Mouse (Mus musculus) G1E-ER4 (cell line): ENCODE results near the gene Sh3rf1. TPM values are rescaled to one million over a fixed set of nuclear protein-coding genes. Genes with fewer than 3 reads are reported as not detected.

ENCODE experiments used
- GATA1 ChIP-seq: IDR thresholded peaks from one replicate; pipeline ENCODE4 v1.8.0; 2012; ENCODE audit warnings: low read length, inconsistent platforms
- polyA plus RNA-seq: library from polyadenylated mRNA; stranded (reverse); fragments of >175 nt; gene quantifications from 2 replicates; pipeline ENCODE4 v1.2.3, GENCODE M21; 2012

The Sh3rf1 gene
- polyA plus RNA-seq, 1 experiment = 0.03 TPM

DNA sequence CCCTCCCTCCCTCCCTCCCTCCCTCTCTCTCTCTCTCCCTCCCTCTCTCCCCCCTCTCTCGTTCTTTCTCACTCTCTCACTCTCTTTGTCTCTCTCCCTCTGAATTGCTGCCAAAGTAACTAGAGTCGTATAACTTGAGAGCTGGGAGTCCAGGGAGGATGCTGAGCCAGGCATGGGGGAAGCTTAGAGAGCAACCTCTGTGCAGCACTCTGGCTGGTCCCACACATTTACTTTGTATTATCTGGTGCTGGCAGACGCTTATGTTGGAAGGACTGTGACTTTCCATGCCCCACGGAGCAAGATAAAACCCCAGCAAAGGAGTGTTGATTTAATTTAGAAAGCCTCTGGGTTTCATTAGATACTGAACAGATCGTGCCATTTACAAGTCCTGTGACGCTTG, 196.5 kb downstream of the Sh3rf1 start:
- no peak for TF ChIP-seq GATA1

DNA sequence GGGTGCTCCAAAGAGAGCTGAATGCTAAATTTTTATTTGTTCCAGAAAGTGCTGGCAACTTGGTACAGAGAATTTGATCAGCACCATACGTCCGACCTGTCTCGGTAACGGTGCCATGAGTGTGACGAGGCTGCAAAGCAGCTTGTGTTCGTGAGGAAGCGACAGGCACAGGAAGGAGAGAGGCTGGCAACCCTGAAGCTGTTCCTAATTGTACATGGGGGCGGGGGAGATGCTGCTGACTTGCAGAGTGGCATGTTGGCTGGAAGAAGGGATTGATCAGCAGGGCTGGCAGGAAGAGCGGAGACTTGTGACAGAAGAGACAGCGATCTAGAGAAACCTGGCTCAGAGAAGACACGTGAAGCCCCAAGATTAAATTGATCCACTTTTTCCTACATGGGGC, 197.9 kb downstream of the Sh3rf1 start:
- no peak for TF ChIP-seq GATA1

GRCm38 (mm10) chr8:61425125-61425524, 201.5 kb downstream of the Sh3rf1 start:
- no peak for TF ChIP-seq GATA1

DNA sequence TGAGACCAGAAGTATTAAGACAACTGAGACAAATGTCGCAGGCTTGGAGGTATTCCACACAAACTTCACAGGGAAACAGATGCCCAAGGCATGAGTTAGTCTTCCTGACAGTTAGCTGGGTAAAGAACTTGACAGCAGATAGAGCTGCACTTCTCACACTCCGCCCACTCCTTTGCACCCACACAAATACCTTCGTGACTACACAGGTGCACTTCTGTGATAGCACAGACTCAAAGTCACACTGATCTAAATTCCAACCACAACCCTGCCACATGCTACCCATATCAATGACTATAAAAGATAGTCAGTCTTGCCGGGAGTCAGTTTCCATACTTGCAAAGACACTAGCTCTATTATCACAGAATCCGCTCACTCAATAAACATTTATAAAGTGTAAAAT, 202.4 kb downstream of the Sh3rf1 start:
- peak; percentile 57 for TF ChIP-seq GATA1

GRCm38 (mm10) chr8:61426671-61427070, 203.0 kb downstream of the Sh3rf1 start:
- TF ChIP-seq GATA1 = no peak

DNA sequence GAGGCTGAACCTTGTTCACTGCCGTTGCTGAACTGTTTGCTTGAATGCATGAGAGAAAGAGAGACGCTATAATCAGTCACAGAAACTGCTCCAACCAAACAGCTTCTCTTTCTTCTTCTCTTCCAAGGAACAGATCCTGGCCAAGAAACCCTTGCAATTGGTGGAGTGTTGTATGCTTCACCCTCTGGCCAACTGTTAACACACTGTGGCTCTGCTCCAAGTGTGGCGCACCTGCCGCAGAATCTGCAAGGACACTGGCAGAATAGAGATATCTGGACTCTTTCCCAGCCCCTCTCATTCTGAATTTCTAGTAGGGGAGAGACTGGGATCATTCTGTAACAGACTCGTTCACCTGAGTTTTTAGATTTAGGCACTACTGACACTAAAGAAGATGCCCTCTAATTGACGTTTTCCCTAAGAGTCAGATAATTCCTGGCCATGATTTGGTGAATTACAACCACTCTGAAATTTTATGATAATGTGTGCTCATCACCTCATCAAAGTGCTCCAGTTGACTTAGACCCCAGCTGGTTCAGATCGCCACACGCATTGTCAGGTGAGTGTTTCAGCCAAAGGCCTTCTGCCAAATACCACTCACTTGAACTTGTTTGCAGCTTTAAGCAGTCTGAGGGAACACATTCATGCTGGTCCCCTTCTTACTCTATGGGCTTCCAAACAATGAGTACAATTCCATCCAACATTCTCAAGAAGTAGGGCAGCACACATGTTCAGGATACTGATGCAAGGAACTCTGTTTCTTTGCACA, 204.4 kb downstream of the Sh3rf1 start:
- no peak for TF ChIP-seq GATA1

GRCm38 (mm10) chr8:61428821-61429482, 205.3 kb downstream of the Sh3rf1 start:
- TF ChIP-seq GATA1 = no peak

DNA sequence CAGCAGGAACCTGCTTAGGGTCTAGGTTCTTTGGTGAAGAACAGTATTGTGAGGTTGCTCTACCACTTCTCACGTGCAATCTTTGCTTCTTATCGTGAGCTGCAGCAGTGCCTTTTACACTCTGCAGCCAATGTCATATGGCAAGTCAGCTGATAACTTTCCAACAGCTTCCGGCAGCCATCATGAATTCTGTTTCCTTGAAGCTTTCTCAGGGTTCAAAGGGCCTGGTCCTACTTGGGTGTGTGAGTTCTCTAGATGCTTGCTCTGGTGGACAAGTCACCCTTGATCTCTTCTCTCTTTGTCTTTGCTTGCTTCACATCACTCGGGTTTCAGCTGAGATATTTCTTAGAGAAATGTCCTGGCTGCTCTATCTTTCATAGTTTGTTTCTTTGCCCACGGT, 211.8 kb downstream of the Sh3rf1 start:
- TF ChIP-seq GATA1 = no peak

GRCm38 (mm10) chr8:61436147-61436546, 212.5 kb downstream of the Sh3rf1 start:
- TF ChIP-seq GATA1 = no peak

- no peak for TF ChIP-seq GATA1
Measured at GRCm38 (mm10) chr8:61436586-61437304, 213.1 kb downstream of the Sh3rf1 start.

DNA sequence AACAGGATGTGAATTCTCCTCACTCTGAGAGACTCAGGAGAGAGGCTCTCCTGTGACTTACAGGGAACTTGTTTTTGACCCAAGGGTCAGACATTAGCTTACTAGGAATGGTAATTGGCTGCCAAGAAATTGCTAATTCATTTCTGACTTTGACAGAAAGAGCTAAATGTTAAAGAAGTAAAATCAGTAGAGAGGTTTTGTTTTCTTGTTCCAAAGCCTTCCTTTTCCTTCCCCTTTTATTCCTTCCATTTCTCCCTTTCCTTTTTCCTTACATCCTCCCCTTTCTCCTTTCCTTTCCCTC, 213.6 kb downstream of the Sh3rf1 start:
- no peak for TF ChIP-seq GATA1

DNA sequence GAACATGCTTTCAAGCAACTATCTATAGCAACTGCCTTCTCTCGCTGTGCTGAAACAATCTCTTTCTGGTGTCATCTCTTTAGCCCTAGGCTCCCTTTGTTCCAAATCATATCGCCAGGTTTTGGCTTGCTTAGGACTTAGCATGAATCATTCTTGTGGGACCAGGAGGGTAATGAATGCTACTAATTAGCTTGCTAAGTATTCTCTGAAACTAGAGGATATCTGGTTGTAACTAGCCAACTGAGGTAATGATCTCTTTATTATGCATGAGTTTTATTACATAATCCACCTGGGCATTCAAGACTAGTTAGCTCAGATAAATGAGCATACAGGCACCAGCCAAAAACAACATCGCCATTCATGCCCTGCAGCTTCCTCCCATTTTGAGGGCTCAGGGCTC, 219.3 kb downstream of the Sh3rf1 start:
- no peak for TF ChIP-seq GATA1

DNA sequence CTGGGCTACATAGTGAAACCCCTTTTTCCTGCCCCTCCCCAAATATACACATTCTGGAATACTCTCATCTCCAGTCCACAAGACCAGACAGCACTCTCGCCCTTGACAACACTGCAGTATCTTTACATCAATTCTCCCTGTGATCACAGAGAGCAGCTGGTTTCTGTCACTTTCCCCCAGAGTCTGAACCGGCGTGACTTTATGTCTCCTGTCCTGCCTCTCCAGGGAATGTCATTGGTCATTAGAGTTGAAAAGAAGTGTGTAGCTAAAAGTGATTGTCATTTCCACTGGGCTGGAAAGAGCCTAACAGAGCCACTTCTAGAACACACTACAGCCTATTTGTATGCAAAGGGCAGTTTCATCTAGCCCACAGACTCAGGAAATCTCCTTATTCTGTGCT, 220.7 kb downstream of the Sh3rf1 start:
- TF ChIP-seq GATA1 = no peak

Other genes starting within 250 kb of the Sh3rf1 start
- gene Clcn3, start 240.6 kb upstream of the Sh3rf1 start, polyA plus RNA-seq = 16.9 and 21.3 TPM in 2 replicates
- 5.6 and 8.5 TPM in 2 replicates for gene Nek1, start 230.7 kb upstream of the Sh3rf1 start, polyA plus RNA-seq